Mouse (Mus musculus) stomach, postnatal 0 days (tissue): ENCODE measurements around the gene Efcab2.

Experiments
- CTCF ChIP-seq: IDR thresholded peaks from 2 replicates; pipeline ENCODE4 v1.5.1; 2016; ENCODE audit warnings: antibody characterized with exemption, low read depth, mild to moderate bottlenecking, moderate library complexity
- EP300 ChIP-seq: optimal IDR thresholded peaks from 2 replicates; pipeline ENCODE3; 2016; ENCODE audit warnings: antibody characterized with exemption

DNA sequence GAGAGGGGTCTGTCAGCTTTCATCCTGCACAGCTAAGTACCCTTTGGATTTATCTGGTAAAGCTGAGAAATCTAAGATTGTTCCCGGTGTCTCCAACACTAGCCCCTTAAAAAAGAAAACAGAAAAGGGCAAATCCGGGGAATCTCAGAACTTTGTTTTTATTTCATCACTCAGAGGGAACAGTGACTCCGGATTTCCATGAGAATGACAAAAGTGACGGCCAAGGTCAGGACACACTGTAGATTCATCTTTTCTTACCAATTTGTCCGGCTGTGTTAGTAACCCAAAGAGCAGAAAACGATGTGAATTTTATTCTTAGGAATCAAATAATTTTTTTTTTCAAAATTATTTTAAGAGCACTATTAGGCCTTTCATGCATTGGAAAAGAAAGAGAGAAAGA is 37.8 kb upstream of the Efcab2 start:
- TF ChIP-seq CTCF (no peak), EP300 (no peak)
